Comparison of ENCODE assay signal across 8 mouse cellular contexts in the genomic region with DNA sequence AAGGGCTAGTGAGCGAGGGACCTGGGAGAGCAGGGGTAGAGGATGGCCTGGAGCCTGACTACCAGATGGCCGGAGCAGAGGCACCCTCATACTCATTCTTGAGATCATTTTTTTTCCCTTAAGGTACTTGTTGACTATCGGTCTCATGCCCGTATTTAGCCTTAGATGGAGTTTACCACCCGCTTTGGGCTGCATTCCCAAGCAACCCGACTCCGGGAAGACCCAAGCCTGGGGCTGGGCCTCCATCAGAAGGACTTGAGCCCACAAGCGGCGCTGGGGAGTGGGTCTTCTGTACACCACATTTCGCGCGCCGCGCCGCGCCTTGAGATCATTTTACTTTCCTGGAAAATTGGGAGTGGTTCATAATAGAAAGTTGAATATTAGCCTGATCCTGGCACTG.
DNase-seq lines count a peak whose midpoint lies in the region.

No protein-coding gene starts in this region.

- peak; percentile 86 for DNase-seq in T-cell, adult 2 months (ENCODE audit: low spot score)
- peak; percentile 92 to 96 for DNase-seq in cerebellum, postnatal 25 days
- peak; percentile 86 to 88 for DNase-seq in gastrocnemius, adult 8-10 months (ENCODE audit: low spot score in 2 of 2)
- peak; percentile 100 for DNase-seq in hindlimb bud, embryonic 11.5 days (ENCODE audit: extremely low spot score, low read depth, low spot score)
- peak; percentile 97 to 100 for DNase-seq in left cerebral cortex, adult 18-20 months (ENCODE audit: low spot score in 2 of 2)
- DNase-seq in lung, postnatal 36 days: peak; percentile 90
- peak; percentile 99 for DNase-seq in right cerebral cortex, postnatal 14 days
- peak; percentile 89 to 92 for DNase-seq in urinary bladder, postnatal 36 days (ENCODE audit: low spot score in 2 of 2)

Comparison
In these comparisons a context has a peak if more than half of its experiments do, and no peak if none do; other contexts are left out.
1. Peak in every context shown above with its lines: DNase-seq.